Mouse (Mus musculus) testis, adult 2 months (tissue): Measurements from ENCODE around the gene Tceal3.

ENCODE experiments used
- CTCF ChIP-seq: fragments of 200-500 bp; IDR thresholded peaks from 2 replicates; pipeline ENCODE4 v1.5.1; 2012; ENCODE audit warnings: low read depth, mild to moderate bottlenecking, inconsistent platforms, low read length, moderate library complexity; ENCODE audit not compliant: control insufficient read depth, insufficient read depth, insufficient replicate concordance
- POLR2A ChIP-seq: fragments of 200-500 bp; IDR thresholded peaks from 2 replicates; pipeline ENCODE4 v1.6.1; 2012; ENCODE audit warnings: low read depth, mild to moderate bottlenecking, inconsistent platforms, low read length, moderate library complexity; ENCODE audit not compliant: control insufficient read depth

DNA sequence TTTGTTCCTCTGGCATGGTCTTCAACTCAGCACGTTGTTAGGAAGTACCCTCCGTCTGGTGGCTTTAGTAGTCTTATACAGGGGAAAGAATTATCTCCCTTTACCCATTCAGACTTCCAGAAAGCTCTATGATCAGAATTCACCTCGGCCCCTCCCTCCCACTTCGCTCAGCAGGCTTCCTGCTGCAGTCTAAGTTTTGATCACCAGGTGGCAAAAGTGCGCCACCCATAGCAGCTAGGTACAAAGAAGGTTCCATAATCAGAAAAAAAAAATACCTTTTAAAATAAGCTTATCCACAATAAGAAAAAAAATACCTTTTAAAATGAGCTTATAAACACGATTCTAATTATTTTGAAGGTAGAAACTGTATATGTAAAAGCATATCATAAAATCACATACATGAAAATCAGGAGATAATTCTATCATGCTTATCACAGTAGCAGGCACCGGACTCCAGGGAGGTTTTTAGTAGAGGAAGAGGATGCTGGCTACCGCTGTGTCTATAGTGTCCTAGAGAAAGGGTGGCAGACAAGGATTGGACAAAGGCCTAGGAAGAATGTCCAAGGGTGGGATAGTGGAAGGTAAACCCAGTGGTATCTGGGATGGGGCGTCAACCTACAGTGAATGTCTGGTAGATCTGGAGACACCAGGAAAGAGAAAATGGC lies 34.4 kb downstream of the Tceal3 start:
- TF ChIP-seq CTCF (no peak), POLR2A (no peak)
